Mouse (Mus musculus): Measurements from ENCODE around the gene Srgap3. TPM values are rescaled to one million over a fixed set of nuclear protein-coding genes. Genes with fewer than 3 reads are reported as not detected.
A peak's percentile ranks its signal among the peaks of the same experiment; 100 is the strongest.

Srgap3 gene
- polyA plus RNA-seq, 1 experiment: 77.3 TPM

DNA sequence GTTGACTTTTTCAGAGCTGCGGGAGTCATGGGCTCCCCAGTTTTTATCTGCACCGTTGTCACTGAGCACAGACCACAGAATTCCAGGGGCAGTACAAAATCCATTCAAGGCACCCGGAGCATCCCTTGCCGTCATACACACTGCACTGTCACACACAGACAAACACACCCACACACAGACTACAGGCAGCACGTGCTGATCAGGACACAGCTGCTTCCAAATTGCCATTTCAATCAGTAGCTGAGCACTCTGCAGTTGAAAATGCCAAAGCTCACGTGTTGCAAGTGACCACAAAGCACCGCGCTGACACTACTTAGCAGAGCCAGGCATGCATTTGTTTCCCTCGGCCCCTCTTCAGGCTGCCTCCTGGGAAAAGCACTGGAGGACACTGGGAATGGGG, 7.8 kb downstream of the Srgap3 start:
- TF ChIP-seq POLR2A (IDR thresholded peaks at IDR 0.05; ENCODE audit: insufficient read depth, low read depth, low read length) (no peak), CTCF (IDR thresholded peaks at IDR 0.05; ENCODE audit: insufficient read depth, low read depth, low read length) (no peak)
- H3K4me3 ChIP-seq (ENCODE audit: insufficient read depth, low read depth, low read length): no peak overlapping the region; the same call in 1 of the 2 replicates
- no peak overlapping the region for H3K27ac ChIP-seq (ENCODE audit: insufficient read depth, low read depth, low read length)
- H3K4me1 ChIP-seq (ENCODE audit: control insufficient read depth, insufficient read depth, low read length): peaks cover 23% of the 10 kb centered on the region
- WGBS: 34% methylated on average over 9 of the region's 9 CpGs

DNA sequence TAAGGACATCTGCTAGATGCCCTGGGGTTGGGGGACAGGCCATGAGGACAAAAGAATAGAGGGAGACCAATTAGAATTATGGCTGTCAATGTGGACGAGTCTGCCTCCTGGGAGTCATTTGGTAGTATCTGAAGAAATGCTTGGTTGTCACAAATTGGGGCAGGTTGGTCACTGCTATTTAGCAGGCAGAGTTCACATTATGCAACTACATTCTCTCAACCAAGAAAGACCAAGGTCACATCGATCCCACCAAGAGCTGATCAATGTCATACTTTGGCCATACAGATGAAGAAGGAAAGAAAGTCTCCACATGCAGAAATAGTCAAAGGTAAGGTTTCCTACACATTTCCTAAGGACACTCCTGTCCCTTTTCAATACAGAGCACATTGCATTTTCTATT, 9.3 kb downstream of the Srgap3 start:
- peaks cover 14% of the 10 kb centered on the region for H3K4me1 ChIP-seq (ENCODE audit: control insufficient read depth, insufficient read depth, low read length)
- H3K4me3 ChIP-seq (ENCODE audit: insufficient read depth, low read depth, low read length): no peak overlapping the region
- WGBS: 73% methylated on average over 2 of the region's 2 CpGs
- H3K27ac ChIP-seq (ENCODE audit: insufficient read depth, low read depth, low read length): no peak overlapping the region
- TF ChIP-seq CTCF (IDR thresholded peaks at IDR 0.05; ENCODE audit: insufficient read depth, low read depth, low read length) (no peak), POLR2A (IDR thresholded peaks at IDR 0.05; ENCODE audit: insufficient read depth, low read depth, low read length) (no peak)

GRCm38 (mm10) chr6:112934501-112934900, 12.6 kb downstream of the Srgap3 start:
- Histone ChIP-seq H3K4me3 (ENCODE audit: insufficient read depth, low read depth, low read length) (no peak overlapping the region), H3K27ac (ENCODE audit: insufficient read depth, low read depth, low read length) (no peak overlapping the region), H3K4me1 (ENCODE audit: control insufficient read depth, insufficient read depth, low read length) (peaks cover 19% of the 10 kb centered on the region)
- WGBS: 46% methylated on average over 1 of the region's 1 CpGs
- TF ChIP-seq CTCF (IDR thresholded peaks at IDR 0.05; ENCODE audit: insufficient read depth, low read depth, low read length) (no peak), POLR2A (IDR thresholded peaks at IDR 0.05; ENCODE audit: insufficient read depth, low read depth, low read length) (no peak)

DNA sequence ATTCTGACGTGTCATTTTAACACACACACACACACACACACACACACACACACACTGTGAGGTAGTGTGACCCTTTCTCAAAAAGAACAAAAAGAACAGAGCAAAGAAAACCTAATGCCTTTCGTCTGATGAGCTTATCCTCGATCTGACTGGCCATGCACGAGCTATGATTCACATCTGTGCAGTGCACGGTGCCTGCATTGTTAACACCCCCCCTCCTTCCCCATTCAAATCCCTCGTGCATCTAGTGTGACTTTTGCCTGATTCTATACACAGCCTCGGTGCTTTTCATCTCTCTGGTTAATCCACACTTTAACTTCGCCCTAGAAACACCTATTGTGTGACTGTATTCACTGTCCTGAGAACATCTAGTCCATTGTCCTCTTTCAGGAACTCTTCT, 14.5 kb downstream of the Srgap3 start:
- no peak overlapping the region for H3K4me3 ChIP-seq (ENCODE audit: insufficient read depth, low read depth, low read length)
- WGBS: 17% methylated on average over 8 of the region's 8 CpGs
- H3K27ac ChIP-seq (ENCODE audit: insufficient read depth, low read depth, low read length): no peak overlapping the region
- H3K4me1 ChIP-seq (ENCODE audit: control insufficient read depth, insufficient read depth, low read length): peaks cover 15% of the 10 kb centered on the region
- TF ChIP-seq POLR2A (IDR thresholded peaks at IDR 0.05; ENCODE audit: insufficient read depth, low read depth, low read length) (no peak), CTCF (IDR thresholded peaks at IDR 0.05; ENCODE audit: insufficient read depth, low read depth, low read length) (no peak)

DNA sequence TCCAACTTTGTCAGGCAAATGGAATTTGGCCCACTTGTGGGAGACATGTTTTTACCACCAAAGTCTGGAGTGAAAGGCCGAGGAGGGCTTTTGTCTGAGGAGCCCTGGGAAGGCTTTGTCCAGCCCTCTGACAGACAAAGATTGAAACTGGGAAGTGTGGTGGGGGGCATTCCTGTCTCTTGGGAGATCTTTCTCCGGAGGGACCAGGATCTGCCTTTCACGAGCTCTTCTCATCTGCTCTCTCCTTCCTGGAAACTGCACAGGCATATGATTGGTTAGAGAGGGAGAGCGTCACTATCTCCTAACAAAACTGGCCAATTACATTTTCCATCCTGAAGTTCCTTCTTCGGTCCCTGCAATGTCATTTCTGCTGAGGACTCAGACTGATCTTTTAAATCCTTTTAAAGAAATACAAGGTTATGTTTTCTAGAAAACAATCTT, 17.0 kb downstream of the Srgap3 start:
- Histone ChIP-seq H3K4me3 (ENCODE audit: insufficient read depth, low read depth, low read length) (no peak overlapping the region), H3K4me1 (ENCODE audit: control insufficient read depth, insufficient read depth, low read length) (peaks cover 21% of the 10 kb centered on the region), H3K27ac (ENCODE audit: insufficient read depth, low read depth, low read length) (0 out of 2 replicates have a peak overlapping the region, but pooled peaks have one; percentile 1)
- TF ChIP-seq POLR2A (IDR thresholded peaks at IDR 0.05; ENCODE audit: insufficient read depth, low read depth, low read length): no peak
- TF ChIP-seq CTCF (IDR thresholded peaks at IDR 0.05; ENCODE audit: insufficient read depth, low read depth, low read length): no peak
- WGBS: 13% methylated on average over 5 of the region's 5 CpGs

DNA sequence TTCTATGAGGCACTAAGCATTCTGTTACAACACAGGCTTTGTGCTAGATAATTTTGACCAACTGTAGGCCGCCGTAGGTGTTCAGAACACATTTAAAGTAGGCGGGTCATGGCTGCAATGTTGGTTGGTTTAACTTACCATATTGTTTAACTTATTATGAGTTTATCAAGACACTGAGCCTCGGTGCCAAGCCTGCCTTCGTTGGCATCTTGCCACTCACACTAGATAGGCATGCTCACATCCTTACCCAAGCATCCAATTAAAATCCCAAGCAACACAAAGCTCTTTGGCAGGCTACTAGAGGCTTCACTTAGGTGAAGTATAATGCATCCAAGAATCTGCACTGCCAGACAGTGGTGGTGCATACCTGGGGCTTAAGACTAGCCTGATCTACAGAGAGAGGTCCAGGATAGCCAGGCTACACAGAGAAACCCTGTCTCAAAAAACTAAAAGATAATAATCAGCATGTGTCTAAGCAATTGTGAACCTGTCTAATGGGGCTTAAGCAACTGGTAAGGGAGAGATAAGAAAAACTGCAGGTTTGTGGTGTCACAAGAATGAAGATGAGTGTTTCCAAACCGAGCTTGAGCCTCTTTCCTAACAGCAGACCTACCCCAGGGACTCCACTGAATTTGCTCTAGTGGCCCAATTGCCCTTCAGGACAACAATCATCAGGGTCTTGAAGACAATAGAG, 17.6 kb downstream of the Srgap3 start:
- 0 out of 2 replicates have a peak overlapping the region, but pooled peaks have one; percentile 1 for H3K27ac ChIP-seq (ENCODE audit: insufficient read depth, low read depth, low read length)
- H3K4me3 ChIP-seq (ENCODE audit: insufficient read depth, low read depth, low read length): no peak overlapping the region
- TF ChIP-seq POLR2A (IDR thresholded peaks at IDR 0.05; ENCODE audit: insufficient read depth, low read depth, low read length): no peak
- TF ChIP-seq CTCF (IDR thresholded peaks at IDR 0.05; ENCODE audit: insufficient read depth, low read depth, low read length): no peak
- H3K4me1 ChIP-seq (ENCODE audit: control insufficient read depth, insufficient read depth, low read length): peaks cover 27% of the 10 kb centered on the region
- WGBS: 52% methylated on average over 6 of the region's 6 CpGs

- H3K4me1 ChIP-seq (ENCODE audit: control insufficient read depth, insufficient read depth, low read length): peaks cover 29% of the 10 kb centered on the region
- no peak overlapping the region for H3K27ac ChIP-seq (ENCODE audit: insufficient read depth, low read depth, low read length)
- WGBS: 79% methylated on average over 6 of the region's 6 CpGs
- TF ChIP-seq CTCF (IDR thresholded peaks at IDR 0.05; ENCODE audit: insufficient read depth, low read depth, low read length) (no peak), POLR2A (IDR thresholded peaks at IDR 0.05; ENCODE audit: insufficient read depth, low read depth, low read length) (no peak)
- no peak overlapping the region for H3K4me3 ChIP-seq (ENCODE audit: insufficient read depth, low read depth, low read length)
These were observed 18.2 kb downstream of the Srgap3 start for GRCm38 (mm10) chr6:112928841-112929240.

DNA sequence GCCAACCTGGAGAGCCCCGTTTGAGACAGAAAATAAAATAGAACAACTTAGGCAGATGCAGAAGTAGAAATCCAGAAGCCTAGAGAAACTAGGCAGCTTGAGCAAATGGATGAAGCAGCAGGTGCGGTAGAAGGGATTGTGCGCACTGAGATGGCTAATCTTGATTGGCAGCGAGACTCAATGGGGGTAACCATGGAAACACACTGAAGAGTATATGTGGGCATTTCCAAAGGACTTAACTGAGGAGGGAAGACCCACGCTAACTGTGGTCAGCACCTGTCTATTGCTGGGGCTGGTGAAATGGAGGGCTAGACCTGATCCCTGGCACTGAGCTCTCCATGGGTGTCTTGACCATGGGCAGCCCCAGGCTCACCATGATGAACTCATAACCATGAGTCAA, 19.7 kb downstream of the Srgap3 start:
- Histone ChIP-seq H3K4me1 (ENCODE audit: control insufficient read depth, insufficient read depth, low read length) (peaks cover 29% of the 10 kb centered on the region), H3K27ac (ENCODE audit: insufficient read depth, low read depth, low read length) (no peak overlapping the region), H3K4me3 (ENCODE audit: insufficient read depth, low read depth, low read length) (no peak overlapping the region)
- TF ChIP-seq POLR2A (IDR thresholded peaks at IDR 0.05; ENCODE audit: insufficient read depth, low read depth, low read length) (no peak), CTCF (IDR thresholded peaks at IDR 0.05; ENCODE audit: insufficient read depth, low read depth, low read length) (no peak)
- WGBS: 66% methylated on average over 5 of the region's 5 CpGs

- Histone ChIP-seq H3K4me1 (ENCODE audit: control insufficient read depth, insufficient read depth, low read length) (peaks cover 21% of the 10 kb centered on the region), H3K27ac (ENCODE audit: insufficient read depth, low read depth, low read length) (0 out of 2 replicates have a peak overlapping the region, but pooled peaks have one; percentile 5), H3K4me3 (ENCODE audit: insufficient read depth, low read depth, low read length) (no peak overlapping the region)
- 45% methylated on average over 5 of the region's 5 CpGs for WGBS
- TF ChIP-seq CTCF (IDR thresholded peaks at IDR 0.05; ENCODE audit: insufficient read depth, low read depth, low read length): no peak
- no peak for TF ChIP-seq POLR2A (IDR thresholded peaks at IDR 0.05; ENCODE audit: insufficient read depth, low read depth, low read length)
These were observed 21.1 kb downstream of the Srgap3 start for GRCm38 (mm10) chr6:112926011-112926410.
